Mouse (Mus musculus) E14TG2a.4 (cell line): ENCODE data around the gene Tepp.
A peak's percentile ranks its signal among the peaks of the same experiment; 100 is the strongest.

Source experiments
- H3K27me3 ChIP-seq: 2 replicates; pipeline ENCODE4 v1.6.1; 2014; ENCODE audit warnings: low read length, control low read depth; ENCODE audit not compliant: insufficient read depth
- H3K36me3 ChIP-seq: 2 replicates; pipeline ENCODE4 v1.6.1; 2014; ENCODE audit warnings: low read length, control low read depth; ENCODE audit not compliant: insufficient read depth
- H3K4me1 ChIP-seq: replicated peaks from 2 replicates; pipeline ENCODE4 v1.6.1; 2014; ENCODE audit warnings: low read depth, low read length, control low read depth
- H3K4me3 ChIP-seq: replicated peaks from 2 replicates; pipeline ENCODE4 v1.5.1; 2014; ENCODE audit warnings: mild to moderate bottlenecking, low read length
- H3K9me3 ChIP-seq: 2 replicates; pipeline ENCODE4 v1.6.1; 2014; ENCODE audit warnings: low read length, control low read depth
- CTCF ChIP-seq: conservative IDR thresholded peaks from 2 replicates; pipeline ENCODE4 v1.5.1; 2014; ENCODE audit warnings: low read length
- NANOG ChIP-seq: IDR thresholded peaks from 2 replicates; pipeline ENCODE4 v1.6.1; 2014; ENCODE audit warnings: borderline replicate concordance, low read length, mixed read lengths
- POU5F1 ChIP-seq: IDR thresholded peaks from 2 replicates; pipeline ENCODE4 v1.6.1; 2014; ENCODE audit warnings: low read length, borderline replicate concordance

Gene Tepp

GRCm38 (mm10) chr8:95310342-95310970, at the start of gene Tepp:
Tepp (plus strand) TSS chr8:95310566.
- H3K27me3 ChIP-seq, result peaks cover 11% of the 10 kb centered on the region
- peaks cover 22% of the 10 kb centered on the region for H3K4me1 ChIP-seq
- H3K36me3 ChIP-seq, result no peaks in the 10 kb centered on the region
- H3K4me3 ChIP-seq, result 0 out of 2 replicates have a peak within 1 kb of the TSS, but pooled peaks have one; percentile 1
- H3K9me3 ChIP-seq, result no peaks in the 10 kb centered on the region
- TF ChIP-seq POU5F1 (peak; percentile 58; the same call in 1 of the 2 replicates), NANOG (no peak)

GRCm38 (mm10) chr8:95262181-95262580, 48.2 kb upstream of the Tepp start:
- peaks cover 22% of the 10 kb centered on the region for H3K36me3 ChIP-seq
- H3K9me3 ChIP-seq, result no peaks in the 10 kb centered on the region
- no peak overlapping the region for H3K4me3 ChIP-seq
- H3K27me3 ChIP-seq, result no peaks in the 10 kb centered on the region
- TF ChIP-seq POU5F1 (no peak), CTCF (no peak), NANOG (no peak)
- H3K4me1 ChIP-seq, result no peaks in the 10 kb centered on the region

GRCm38 (mm10) chr8:95270501-95270900, 39.9 kb upstream of the Tepp start:
- H3K4me3 ChIP-seq, result no peak overlapping the region
- TF ChIP-seq NANOG, result no peak
- TF ChIP-seq CTCF, result no peak
- no peak for TF ChIP-seq POU5F1
- peaks cover 41% of the 10 kb centered on the region for H3K4me1 ChIP-seq
- H3K27me3 ChIP-seq, result no peaks in the 10 kb centered on the region
- no peaks in the 10 kb centered on the region for H3K9me3 ChIP-seq
- H3K36me3 ChIP-seq, result peaks cover 20% of the 10 kb centered on the region

- no peaks in the 10 kb centered on the region for H3K27me3 ChIP-seq
- H3K4me1 ChIP-seq, result peaks cover 41% of the 10 kb centered on the region
- H3K4me3 ChIP-seq, result 0 out of 2 replicates have a peak overlapping the region, but pooled peaks have one; percentile 13
- H3K9me3 ChIP-seq, result peaks cover 5% of the 10 kb centered on the region; the same call in 1 of the 2 replicates
- TF ChIP-seq CTCF, result no peak
- TF ChIP-seq NANOG, result no peak
- TF ChIP-seq POU5F1, result no peak
- H3K36me3 ChIP-seq, result peaks cover 13% of the 10 kb centered on the region; the same call in 1 of the 2 replicates
Measured at GRCm38 (mm10) chr8:95271841-95272240, 38.5 kb upstream of the Tepp start.

- H3K4me1 ChIP-seq, result peaks cover 41% of the 10 kb centered on the region
- H3K27me3 ChIP-seq, result no peaks in the 10 kb centered on the region; the same call in 1 of the 2 replicates
- TF ChIP-seq POU5F1 (no peak), NANOG (no peak), CTCF (no peak)
- H3K9me3 ChIP-seq, result peaks cover 12% of the 10 kb centered on the region; the same call in 1 of the 2 replicates
- H3K36me3 ChIP-seq, result peaks cover 3% of the 10 kb centered on the region; the same call in 1 of the 2 replicates
- H3K4me3 ChIP-seq, result no peak overlapping the region
Measured at GRCm38 (mm10) chr8:95272871-95273270, 37.5 kb upstream of the Tepp start.

GRCm38 (mm10) chr8:95281493-95281892, 28.9 kb upstream of the Tepp start:
- peaks cover 11% of the 10 kb centered on the region; the same call in 1 of the 2 replicates for H3K9me3 ChIP-seq
- TF ChIP-seq POU5F1 (no peak), CTCF (no peak), NANOG (no peak)
- no peaks in the 10 kb centered on the region for H3K4me1 ChIP-seq

GRCm38 (mm10) chr8:95289066-95289650, 21.2 kb upstream of the Tepp start:
- no peak overlapping the region for H3K4me3 ChIP-seq
- no peaks in the 10 kb centered on the region for H3K9me3 ChIP-seq
- no peaks in the 10 kb centered on the region for H3K36me3 ChIP-seq
- TF ChIP-seq CTCF, result no peak
- no peak for TF ChIP-seq POU5F1
- no peak for TF ChIP-seq NANOG
- H3K27me3 ChIP-seq, result 0 out of 2 replicates have a peak, but pooled peaks cover 10% of the 10 kb centered on the region
- peaks cover 16% of the 10 kb centered on the region for H3K4me1 ChIP-seq

More at GRCm38 (mm10) chr8:95281493-95281892, 28.9 kb upstream of the Tepp start:
- no peaks in the 10 kb centered on the region; the same call in 1 of the 2 replicates for H3K27me3 ChIP-seq
- H3K4me3 ChIP-seq, result no peak overlapping the region
- H3K36me3 ChIP-seq, result no peaks in the 10 kb centered on the region

GRCm38 (mm10) chr8:95293172-95293571, 17.2 kb upstream of the Tepp start:
- Histone ChIP-seq H3K36me3 (no peaks in the 10 kb centered on the region), H3K9me3 (no peaks in the 10 kb centered on the region), H3K27me3 (0 out of 2 replicates have a peak, but pooled peaks cover 9% of the 10 kb centered on the region), H3K4me3 (peak overlapping the region; percentile 39; the same call in 1 of the 2 replicates), H3K4me1 (peaks cover 23% of the 10 kb centered on the region)
- TF ChIP-seq CTCF (no peak), NANOG (no peak), POU5F1 (no peak)
